ENCODE assay signal across 9 mouse cellular contexts in genomic region chr2:17731831-17732200, GRCm38 (mm10). TPM values are rescaled to one million over a fixed set of nuclear protein-coding genes. Genes with fewer than 3 reads are reported as not detected.
DNase-seq lines count a peak whose midpoint lies in the region; ATAC-seq lines count a peak whose summit lies in the region.
"Had no signal": no experiment of that assay in that cellular context is flagged by ENCODE, and none has a peak within 500 bp of the region (broad histone marks: within the 10 kb centered on the region; RNA-seq: fewer than 3 reads in every experiment).

No protein-coding gene starts in this region.

- no peaks in the 10 kb centered on the region for H3K36me3 ChIP-seq in liver, embryonic 11.5 days (ENCODE audit: control insufficient read depth, insufficient read depth, low read length)
- H3K36me3 ChIP-seq in forebrain, embryonic 12.5 days (replicated peaks): no peaks in the 10 kb centered on the region
- no peaks in the 10 kb centered on the region for H3K36me3 ChIP-seq in intestine, embryonic 16.5 days (ENCODE audit: control insufficient read depth, insufficient read depth, low read length)
- no peaks in the 10 kb centered on the region for H3K36me3 ChIP-seq in neural tube, embryonic 13.5 days
- H3K36me3 ChIP-seq: G1E had no signal

- no peak overlapping the region for H3K9ac ChIP-seq in liver, embryonic 11.5 days (ENCODE audit: low read depth, low read length)
- no peak overlapping the region for H3K9ac ChIP-seq in forebrain, embryonic 12.5 days
- H3K9ac ChIP-seq in intestine, embryonic 16.5 days (ENCODE audit: low read depth, low read length): no peak overlapping the region
- H3K9ac ChIP-seq in neural tube, embryonic 13.5 days: peak overlapping the region; percentile 85; the same call in 1 of the 2 replicates

- no peaks in the 10 kb centered on the region for H3K9me3 ChIP-seq in liver, embryonic 11.5 days (ENCODE audit: control insufficient read depth, low read length)
- no peaks in the 10 kb centered on the region for H3K9me3 ChIP-seq in forebrain, embryonic 12.5 days
- H3K9me3 ChIP-seq in intestine, embryonic 16.5 days (ENCODE audit: control insufficient read depth, low read length): no peaks in the 10 kb centered on the region
- no peaks in the 10 kb centered on the region for H3K9me3 ChIP-seq in neural tube, embryonic 13.5 days
- H3K9me3 ChIP-seq: G1E had no signal

- no peak overlapping the region for H3K4me3 ChIP-seq in liver, embryonic 11.5 days (ENCODE audit: low read depth, low read length)
- H3K4me3 ChIP-seq in forebrain, embryonic 12.5 days (replicated peaks): peak overlapping the region; percentile 72; the same call in 1 of the 2 replicates
- H3K4me3 ChIP-seq in intestine, embryonic 16.5 days (ENCODE audit: low read length): no peak overlapping the region
- H3K4me3 ChIP-seq in neural tube, embryonic 13.5 days: peak overlapping the region; percentile 66

- DNase-seq in liver, embryonic 11.5 days (ENCODE audit: low spot score): no peak
- DNase-seq in liver: no peak
- no peak for DNase-seq in spleen, postnatal 4 days (ENCODE audit: low spot score in 2 of 2)
- DNase-seq in gastrocnemius, postnatal 4 days (ENCODE audit: low spot score in 2 of 2): no peak
- no peak for DNase-seq in spleen, postnatal 14 days (ENCODE audit: low spot score in 2 of 2)

- WGBS in liver, embryonic 11.5 days: 14% methylated on average over 6 of the region's 6 CpGs
- 5% methylated on average over 6 of the region's 6 CpGs for WGBS in forebrain, embryonic 12.5 days
- 27% methylated on average over 6 of the region's 6 CpGs for WGBS in intestine, embryonic 16.5 days
- WGBS in neural tube, embryonic 13.5 days: 12% methylated on average over 6 of the region's 6 CpGs

- ATAC-seq in liver, embryonic 11.5 days (replicated peaks; ENCODE audit: low FRiP score): no peak
- ATAC-seq in forebrain, embryonic 12.5 days (ENCODE audit: low FRiP score): no peak
- ATAC-seq in intestine, embryonic 16.5 days: no peak
- no peak for ATAC-seq in neural tube, embryonic 13.5 days (ENCODE audit: low read depth)

- peak overlapping the region; percentile 90; the same call in 1 of the 2 replicates for H3K4me2 ChIP-seq in liver, embryonic 11.5 days
- peak overlapping the region; percentile 98 for H3K4me2 ChIP-seq in forebrain, embryonic 12.5 days
- peak overlapping the region; percentile 99 for H3K4me2 ChIP-seq in intestine, embryonic 16.5 days (ENCODE audit: low read depth, low read length)
- H3K4me2 ChIP-seq in neural tube, embryonic 13.5 days: peak overlapping the region; percentile 81

- peaks cover 3% of the 10 kb centered on the region for H3K4me1 ChIP-seq in liver, embryonic 11.5 days (replicated peaks; ENCODE audit: control insufficient read depth, insufficient read depth, low read length)
- H3K4me1 ChIP-seq in forebrain, embryonic 12.5 days: peaks cover 25% of the 10 kb centered on the region
- peaks cover 13% of the 10 kb centered on the region for H3K4me1 ChIP-seq in intestine, embryonic 16.5 days (ENCODE audit: control insufficient read depth, insufficient read depth, low read length)
- peaks cover 24% of the 10 kb centered on the region for H3K4me1 ChIP-seq in neural tube, embryonic 13.5 days (replicated peaks)

- H3K27ac ChIP-seq in liver, embryonic 11.5 days (ENCODE audit: low read depth, low read length): no peak overlapping the region
- H3K27ac ChIP-seq in forebrain, embryonic 12.5 days: no peak overlapping the region
- no peak overlapping the region for H3K27ac ChIP-seq in intestine, embryonic 16.5 days (ENCODE audit: low read length)
- no peak overlapping the region for H3K27ac ChIP-seq in neural tube, embryonic 13.5 days (replicated peaks)

- H3K27me3 ChIP-seq in liver, embryonic 11.5 days (replicated peaks; ENCODE audit: control insufficient read depth, insufficient read depth, low read length): peaks cover 45% of the 10 kb centered on the region
- H3K27me3 ChIP-seq in forebrain, embryonic 12.5 days: peaks cover 32% of the 10 kb centered on the region
- peaks cover 17% of the 10 kb centered on the region for H3K27me3 ChIP-seq in intestine, embryonic 16.5 days (replicated peaks; ENCODE audit: control insufficient read depth, insufficient read depth, low read length)
- H3K27me3 ChIP-seq in neural tube, embryonic 13.5 days: peaks cover 37% of the 10 kb centered on the region

RNA-seq across cellular contexts. Expression of gene Nebl, which starts 0.6 kb away (rescaled TPM):
- polyA plus RNA-seq in liver, embryonic 11.5 days (2014; fragmentation: Nextera tagmentation; extraction: Ambion mirVana): 1.7 and 3.1 TPM in 2 replicates
- polyA plus RNA-seq in forebrain, embryonic 12.5 days (2016; fragmentation: Nextera tagmentation; extraction: Ambion mirVana): 6.1 and 6.5 TPM in 2 replicates
- 0.48 and 0.64 TPM in 2 replicates for polyA plus RNA-seq in intestine, embryonic 16.5 days (2015; fragmentation: Nextera tagmentation; extraction: Ambion mirVana)
- polyA plus RNA-seq in neural tube, embryonic 13.5 days (2015; fragmentation: Nextera tagmentation; extraction: Ambion mirVana): 9.2 and 10.9 TPM in 2 replicates
- under 1 TPM; 0.80 to 0.88 TPM for total RNA-seq in gastrocnemius, postnatal 4 days (2021)

Comparison
In these comparisons a context has a peak if more than half of its experiments do, and no peak if none do; other contexts are left out.
1. H3K4me3 ChIP-seq: peak in forebrain, embryonic 12.5 days (single experiment) and neural tube, embryonic 13.5 days (single experiment); none in liver, embryonic 11.5 days (single experiment) and intestine, embryonic 16.5 days (single experiment).
2. Peak in every context shown above with its lines, with median percentiles within 50 percentile points of each other: H3K4me2 ChIP-seq.